Mouse (Mus musculus) neural tube, embryonic 13.5 days (tissue): ENCODE measurements at regions not wholly inside any gene's neighbourhood (a gene's known extent, or its start where the extent isn't known, plus 50 kb on each side); places are given as distances from the start of the nearest gene placed in this dataset.

Experiments used
- ATAC-seq: fragments of 200-750 bp; cut with Nextera tagmentation; 2 replicates; pipeline ENCODE4 v1.8.0; 2017; ENCODE audit warnings: low read depth, mild to moderate bottlenecking, moderate TSS enrichment, moderate library complexity
- H3K27ac ChIP-seq: fragments of 300-500 bp; sonication (generic); replicated peaks from 2 replicates; pipeline ENCODE4 v1.5.1; 2015; ENCODE audit warnings: moderate library complexity, mild to moderate bottlenecking, inconsistent platforms
- H3K27me3 ChIP-seq: fragments of 300-500 bp; sonication (generic); 2 replicates; pipeline ENCODE4 v1.6.1; 2015; ENCODE audit warnings: mild to moderate bottlenecking, inconsistent platforms
- H3K36me3 ChIP-seq: fragments of 300-500 bp; sonication (generic); 2 replicates; pipeline ENCODE4 v1.6.1; 2015; ENCODE audit warnings: mild to moderate bottlenecking, inconsistent platforms
- H3K4me1 ChIP-seq: fragments of 300-500 bp; sonication (generic); replicated peaks from 2 replicates; pipeline ENCODE4 v1.6.1; 2015; ENCODE audit warnings: inconsistent platforms
- H3K4me2 ChIP-seq: fragments of 300-500 bp; sonication (generic); 2 replicates; pipeline ENCODE4 v1.6.1; 2015; ENCODE audit warnings: inconsistent platforms, mild to moderate bottlenecking, moderate library complexity
- H3K4me3 ChIP-seq: fragments of 300-500 bp; sonication (generic); 2 replicates; pipeline ENCODE4 v1.5.1; 2015; ENCODE audit warnings: mild to moderate bottlenecking, inconsistent platforms
- H3K9ac ChIP-seq: fragments of 300-500 bp; sonication (generic); 2 replicates; pipeline ENCODE4 v1.6.1; 2015; ENCODE audit warnings: moderate library complexity, mild to moderate bottlenecking, inconsistent platforms
- H3K9me3 ChIP-seq: fragments of 300-500 bp; sonication (generic); 2 replicates; pipeline ENCODE4 v1.6.1; 2016; ENCODE audit warnings: inconsistent platforms
- WGBS: fragments of 180-500 bp; shearing (Covaris S2); methylation state at CpG from one replicate; pipeline ENCODE4 v1.1.7; 2015; 5-methylcytosine and 5-hydroxymethylcytosine counted together

DNA sequence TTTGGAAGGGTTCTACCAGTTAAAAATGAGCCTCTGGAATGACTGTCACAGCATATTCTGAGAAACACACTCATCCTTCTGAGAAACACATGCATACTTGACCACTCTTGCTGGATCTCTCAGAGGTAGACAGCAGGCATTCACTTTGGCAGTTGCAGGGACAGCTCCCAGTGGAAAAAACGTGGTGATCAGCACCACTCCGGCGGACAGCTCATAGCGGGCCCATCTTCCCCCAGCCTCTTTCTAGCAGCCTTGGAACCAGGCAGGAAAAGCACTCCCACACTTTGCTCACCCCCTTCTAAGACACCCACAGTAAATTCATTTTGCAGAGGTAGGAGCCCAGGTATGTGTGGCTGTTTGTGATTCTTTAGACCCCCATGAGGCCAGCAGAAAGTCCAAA, 442.7 kb downstream of the Prss52 start:
- Histone ChIP-seq H3K4me3 (no peak overlapping the region), H3K36me3 (no peaks in the 10 kb centered on the region), H3K27ac (no peak overlapping the region), H3K9me3 (no peaks in the 10 kb centered on the region), H3K9ac (no peak overlapping the region), H3K4me1 (no peaks in the 10 kb centered on the region), H3K4me2 (no peak overlapping the region), H3K27me3 (no peaks in the 10 kb centered on the region)
- 7% methylated on average over 4 of the region's 4 CpGs for WGBS
- ATAC-seq = no peak

DNA sequence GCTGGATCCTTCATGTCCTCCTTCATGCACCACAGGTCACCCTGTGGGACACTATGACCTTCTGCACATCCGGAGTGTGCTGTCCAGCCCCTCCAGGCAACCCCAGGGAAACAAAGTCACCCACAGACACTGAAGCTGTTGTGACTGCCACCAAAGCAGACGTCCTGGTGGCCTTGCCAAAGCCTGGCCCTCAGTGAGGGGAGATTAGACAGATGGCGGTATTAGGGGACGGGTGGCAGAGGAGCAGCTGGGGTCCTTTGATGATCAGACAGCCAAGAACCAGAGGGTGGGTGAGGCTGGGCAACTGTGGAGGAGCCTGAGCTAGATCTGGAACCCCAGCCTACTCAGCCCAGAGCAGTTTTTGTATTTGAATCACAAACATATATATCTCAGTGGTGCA, 448.9 kb downstream of the Prss52 start:
- no peak overlapping the region for H3K9ac ChIP-seq
- no peaks in the 10 kb centered on the region for H3K36me3 ChIP-seq
- H3K4me1 ChIP-seq = no peaks in the 10 kb centered on the region
- WGBS = 73% methylated on average over 4 of the region's 4 CpGs
- H3K4me2 ChIP-seq = no peak overlapping the region
- H3K9me3 ChIP-seq = no peaks in the 10 kb centered on the region
- H3K4me3 ChIP-seq = no peak overlapping the region
- H3K27ac ChIP-seq = no peak overlapping the region
- no peak for ATAC-seq
- H3K27me3 ChIP-seq = no peaks in the 10 kb centered on the region

DNA sequence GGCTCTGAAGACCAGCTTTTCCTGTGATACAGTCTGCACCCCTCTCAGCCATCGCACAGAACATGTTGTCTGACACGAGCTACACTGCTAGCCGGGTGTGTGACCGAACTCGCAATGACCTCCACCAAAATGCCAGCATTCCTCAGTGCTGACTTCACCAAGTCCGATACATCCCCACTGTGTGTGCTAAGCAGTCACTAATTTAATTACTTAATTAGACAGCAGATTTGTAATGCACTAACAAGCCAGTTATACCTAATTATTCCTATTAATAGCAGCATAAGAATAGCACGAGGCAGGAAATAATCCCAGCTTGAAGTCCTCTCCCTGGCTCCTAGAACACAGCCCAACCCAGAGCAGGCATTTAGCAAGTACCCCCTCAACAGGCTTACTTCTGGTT, 452.0 kb downstream of the Prss52 start:
- ATAC-seq = no peak
- WGBS = 82% methylated on average over 7 of the region's 7 CpGs
- no peaks in the 10 kb centered on the region for H3K9me3 ChIP-seq

DNA sequence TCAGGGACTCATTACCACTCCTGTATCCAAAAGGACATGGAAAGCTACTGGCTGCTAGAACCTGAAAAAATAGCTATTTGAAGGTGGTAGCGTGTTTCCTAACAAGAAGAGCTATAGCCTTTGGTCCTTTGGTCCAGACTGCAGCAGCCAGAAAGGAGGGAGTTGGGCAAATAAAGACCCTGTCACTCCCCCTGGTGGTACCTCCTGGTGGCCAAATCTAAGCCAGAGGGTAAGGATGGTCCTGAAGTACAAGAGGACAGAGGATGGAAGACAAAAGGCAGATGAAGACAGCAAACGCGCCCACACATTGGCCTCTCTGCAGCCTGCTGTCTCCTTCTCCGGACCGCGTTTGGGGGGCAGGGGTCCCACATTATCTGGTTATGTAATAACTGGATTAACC, 453.4 kb downstream of the Prss52 start:
- no peak overlapping the region for H3K9ac ChIP-seq
- H3K4me1 ChIP-seq = no peaks in the 10 kb centered on the region
- no peak overlapping the region for H3K4me2 ChIP-seq
- H3K36me3 ChIP-seq = no peaks in the 10 kb centered on the region
- H3K4me3 ChIP-seq = no peak overlapping the region
- no peaks in the 10 kb centered on the region for H3K27me3 ChIP-seq
- H3K27ac ChIP-seq = no peak overlapping the region
- no peak for ATAC-seq
- H3K9me3 ChIP-seq = no peaks in the 10 kb centered on the region
- WGBS = 71% methylated on average over 6 of the region's 6 CpGs

More for the DNA sequence above, 452.0 kb downstream of the Prss52 start:
- H3K27me3 ChIP-seq = no peaks in the 10 kb centered on the region
- no peak overlapping the region for H3K27ac ChIP-seq
- H3K36me3 ChIP-seq = no peaks in the 10 kb centered on the region
- H3K4me2 ChIP-seq = no peak overlapping the region
- no peak overlapping the region for H3K9ac ChIP-seq
- H3K4me1 ChIP-seq = no peaks in the 10 kb centered on the region
- H3K4me3 ChIP-seq = no peak overlapping the region

DNA sequence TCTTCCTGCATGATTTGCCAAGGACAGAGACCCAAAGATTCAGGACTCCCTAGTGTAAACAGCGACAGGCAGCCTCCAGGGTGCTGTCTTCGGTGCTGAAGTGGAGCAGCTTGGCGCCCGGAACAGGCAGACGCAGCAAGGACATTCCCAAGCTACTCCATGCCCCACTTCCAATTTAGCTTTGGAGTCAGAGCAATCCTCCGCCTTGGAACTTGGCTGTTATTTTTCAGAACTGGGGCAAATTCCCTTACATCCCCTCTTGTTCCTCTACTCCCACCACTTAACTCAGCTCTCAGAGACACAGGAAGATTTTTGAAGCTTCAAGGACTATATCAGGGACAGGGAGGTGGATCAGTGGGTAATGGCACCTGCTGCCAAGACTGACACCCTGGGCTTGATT, 464.6 kb downstream of the Prss52 start:
- Histone ChIP-seq H3K9ac (no peak overlapping the region), H3K27ac (no peak overlapping the region), H3K4me1 (peaks cover 16% of the 10 kb centered on the region), H3K9me3 (no peaks in the 10 kb centered on the region), H3K36me3 (no peaks in the 10 kb centered on the region), H3K27me3 (no peaks in the 10 kb centered on the region), H3K4me2 (no peak overlapping the region), H3K4me3 (no peak overlapping the region)
- ATAC-seq = no peak
- 14% methylated on average over 6 of the region's 6 CpGs for WGBS

DNA sequence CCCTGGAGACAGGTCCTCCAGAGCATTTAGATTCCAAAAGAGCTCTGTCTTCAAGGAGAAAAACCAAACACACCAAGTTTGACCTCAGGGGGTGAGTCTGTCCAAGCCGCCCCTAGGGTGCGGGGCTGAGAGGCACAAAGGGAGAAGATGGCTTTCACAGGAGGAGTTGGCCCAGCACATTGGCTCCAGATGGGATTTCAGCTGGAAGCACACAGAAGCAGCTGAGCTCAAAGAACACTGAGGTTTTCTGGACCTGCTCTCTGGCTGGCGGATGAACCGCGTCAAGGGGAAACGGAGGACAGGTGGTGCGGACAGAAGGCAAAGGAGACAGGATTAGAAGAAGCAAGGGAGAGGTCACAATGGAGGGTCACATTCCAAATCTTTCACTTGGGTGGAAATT, 466.9 kb downstream of the Prss52 start:
- H3K4me3 ChIP-seq = no peak overlapping the region
- 79% methylated on average over 7 of the region's 7 CpGs for WGBS
- no peak overlapping the region for H3K27ac ChIP-seq
- no peak overlapping the region for H3K4me2 ChIP-seq
- ATAC-seq = no peak
- peaks cover 36% of the 10 kb centered on the region for H3K4me1 ChIP-seq
- no peaks in the 10 kb centered on the region for H3K27me3 ChIP-seq
- H3K9ac ChIP-seq = no peak overlapping the region
- no peaks in the 10 kb centered on the region for H3K9me3 ChIP-seq
- no peaks in the 10 kb centered on the region for H3K36me3 ChIP-seq

DNA sequence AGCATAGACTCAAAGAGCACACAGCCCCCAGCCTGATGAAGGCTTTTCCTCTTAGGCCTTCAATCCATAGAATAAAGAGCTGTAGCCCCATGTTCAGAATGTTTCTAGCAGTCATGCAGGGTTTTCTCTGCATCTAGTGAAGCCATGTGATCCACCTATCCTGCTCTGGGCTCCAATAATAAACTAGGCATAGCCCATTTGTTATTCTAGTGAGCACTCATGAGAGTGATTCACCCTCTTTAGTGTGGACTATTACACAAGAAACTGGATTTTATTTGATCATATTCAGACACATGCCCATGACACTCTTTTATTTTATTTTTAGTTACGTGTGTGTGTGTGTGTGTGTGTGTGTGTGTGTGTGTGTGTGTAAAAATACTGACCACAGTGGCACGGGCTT, 468.7 kb downstream of the Prss52 start:
- no peaks in the 10 kb centered on the region for H3K27me3 ChIP-seq
- H3K4me3 ChIP-seq = no peak overlapping the region
- no peaks in the 10 kb centered on the region for H3K9me3 ChIP-seq
- no peak for ATAC-seq
- H3K4me1 ChIP-seq = peaks cover 43% of the 10 kb centered on the region
- no peak overlapping the region for H3K9ac ChIP-seq
- no peaks in the 10 kb centered on the region for H3K36me3 ChIP-seq
- whole genome bisulfite sequencing = 70% methylated on average over 2 of the region's 2 CpGs
- no peak overlapping the region for H3K4me2 ChIP-seq
- peak overlapping the region; percentile 95 for H3K27ac ChIP-seq

DNA sequence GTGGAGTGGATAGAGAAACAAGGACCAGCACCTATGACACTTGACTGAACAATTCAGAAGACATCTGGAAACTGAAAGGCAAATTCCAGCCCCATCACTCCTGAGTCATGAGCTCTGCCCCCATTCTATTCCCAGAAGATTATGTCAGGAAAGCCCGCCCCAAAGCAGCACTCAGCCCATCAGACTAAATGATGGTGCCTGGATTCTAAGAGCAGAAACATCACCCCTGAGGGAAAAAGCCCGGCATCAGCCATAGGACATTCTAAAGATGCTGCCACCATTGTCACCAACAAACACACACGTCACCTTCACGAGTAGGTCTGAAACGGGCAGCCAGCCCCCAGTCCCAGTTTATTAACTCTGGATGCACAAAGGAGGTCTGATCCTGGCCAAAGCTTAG, 469.7 kb downstream of the Prss52 start:
- 29% methylated on average over 5 of the region's 5 CpGs for WGBS
- H3K4me1 ChIP-seq = peaks cover 43% of the 10 kb centered on the region
- no peaks in the 10 kb centered on the region for H3K9me3 ChIP-seq
- peak overlapping the region; percentile 63 for H3K4me2 ChIP-seq
- H3K27ac ChIP-seq = peak overlapping the region; percentile 95
- no peaks in the 10 kb centered on the region for H3K36me3 ChIP-seq
- H3K9ac ChIP-seq = peak overlapping the region; percentile 79
- no peaks in the 10 kb centered on the region for H3K27me3 ChIP-seq
- H3K4me3 ChIP-seq = peak overlapping the region; percentile 43
- peak; percentile 59 for ATAC-seq

DNA sequence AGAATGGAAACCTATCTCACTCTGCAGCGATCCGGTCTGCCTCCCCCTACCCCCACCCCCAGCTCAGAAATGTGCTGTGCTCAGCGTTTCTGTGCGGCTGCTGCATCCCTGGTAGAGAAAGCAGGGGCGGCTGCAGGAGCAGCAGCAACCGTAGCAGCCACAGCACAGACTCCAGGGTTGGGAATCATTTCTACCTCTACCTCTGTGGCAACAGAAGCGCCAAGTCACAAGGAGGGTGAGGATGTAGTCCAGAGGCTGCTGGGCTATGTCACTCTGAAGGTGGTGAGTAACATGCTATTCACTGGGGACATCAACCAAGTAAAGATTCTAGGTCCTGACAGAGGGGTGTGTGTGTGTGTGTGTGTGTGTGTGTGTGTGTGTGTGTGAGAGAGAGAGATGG, 470.2 kb downstream of the Prss52 start:
- peaks cover 43% of the 10 kb centered on the region for H3K4me1 ChIP-seq
- peak overlapping the region; percentile 79 for H3K9ac ChIP-seq
- WGBS = 29% methylated on average over 7 of the region's 7 CpGs
- no peaks in the 10 kb centered on the region for H3K36me3 ChIP-seq
- peak overlapping the region; percentile 95 for H3K27ac ChIP-seq
- H3K27me3 ChIP-seq = no peaks in the 10 kb centered on the region
- ATAC-seq = peak; percentile 85
- peak overlapping the region; percentile 43 for H3K4me3 ChIP-seq
- H3K4me2 ChIP-seq = peak overlapping the region; percentile 63
- H3K9me3 ChIP-seq = no peaks in the 10 kb centered on the region

DNA sequence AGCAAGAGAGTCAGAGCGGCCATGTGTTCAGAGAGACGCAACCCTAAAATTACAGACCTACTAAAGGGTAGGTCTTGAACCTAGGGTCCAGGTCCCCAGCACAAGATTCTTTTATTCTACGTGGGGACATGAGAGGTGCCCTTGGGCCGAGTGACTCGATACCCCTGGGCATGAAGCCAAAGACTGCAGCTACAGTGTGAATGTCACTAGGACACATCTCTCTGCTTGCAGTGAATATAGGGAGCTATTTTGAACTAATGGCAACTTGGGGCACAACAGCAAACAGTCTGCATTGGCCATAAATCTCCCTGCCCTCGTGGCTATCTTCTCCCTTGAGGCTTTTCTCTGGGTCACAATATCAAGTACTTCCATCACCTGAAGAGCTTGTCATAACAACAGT, 470.7 kb downstream of the Prss52 start:
- peak overlapping the region; percentile 43 for H3K4me3 ChIP-seq
- H3K9me3 ChIP-seq = no peaks in the 10 kb centered on the region
- peaks cover 47% of the 10 kb centered on the region for H3K4me1 ChIP-seq
- H3K36me3 ChIP-seq = 0 out of 2 replicates have a peak, but pooled peaks cover 4% of the 10 kb centered on the region
- WGBS = 45% methylated on average over 6 of the region's 6 CpGs
- peak; percentile 6; the same call in 1 of the 2 replicates for ATAC-seq
- peak overlapping the region; percentile 95 for H3K27ac ChIP-seq
- no peaks in the 10 kb centered on the region for H3K27me3 ChIP-seq
- peak overlapping the region; percentile 63 for H3K4me2 ChIP-seq
- H3K9ac ChIP-seq = peak overlapping the region; percentile 79

DNA sequence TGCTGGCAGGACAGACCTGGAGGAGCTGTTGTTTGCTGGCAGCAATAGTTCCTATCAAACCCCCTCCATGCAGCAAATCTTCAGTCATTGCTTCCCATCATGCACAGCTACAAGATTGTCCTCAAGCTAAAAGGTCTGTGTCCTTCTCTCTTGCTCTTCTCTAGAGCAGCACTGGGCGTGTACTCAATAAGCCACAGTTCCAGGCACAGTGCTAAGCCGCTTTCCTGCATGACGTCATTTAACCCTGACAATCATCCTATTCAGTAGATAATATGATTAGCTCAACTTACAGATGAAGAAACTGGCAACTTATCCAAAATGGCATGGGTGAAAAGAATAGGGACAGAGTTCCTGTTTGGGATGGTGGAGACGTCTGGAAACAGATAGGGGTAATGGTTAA, 471.9 kb downstream of the Prss52 start:
- Histone ChIP-seq H3K27ac (peak overlapping the region; percentile 95; the same call in 1 of the 2 replicates), H3K9ac (peak overlapping the region; percentile 79), H3K4me3 (peak overlapping the region; percentile 43), H3K4me1 (peaks cover 59% of the 10 kb centered on the region), H3K27me3 (no peaks in the 10 kb centered on the region), H3K4me2 (peak overlapping the region; percentile 63), H3K9me3 (no peaks in the 10 kb centered on the region), H3K36me3 (0 out of 2 replicates have a peak, but pooled peaks cover 8% of the 10 kb centered on the region)
- ATAC-seq = no peak
- WGBS = 73% methylated on average over 4 of the region's 4 CpGs

DNA sequence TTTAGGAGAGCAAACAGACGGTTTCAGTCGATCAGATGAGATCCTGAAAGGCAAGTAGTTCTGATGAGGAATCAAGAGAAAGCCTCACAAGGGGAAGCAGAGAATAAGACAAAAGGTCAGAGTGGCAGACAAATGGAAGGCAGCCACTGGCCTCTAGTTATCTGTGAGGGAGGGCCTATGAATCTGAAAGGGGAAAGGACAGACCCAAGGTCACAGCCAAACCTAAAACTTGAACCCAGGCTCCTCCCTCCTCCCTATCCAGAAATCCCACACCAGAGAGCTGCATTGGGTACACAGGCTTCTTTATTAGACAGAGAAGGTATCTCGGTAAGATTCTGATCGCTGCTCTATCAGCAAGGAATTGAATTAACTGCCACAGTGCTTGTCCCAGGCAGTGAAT, 476.0 kb downstream of the Prss52 start:
- Histone ChIP-seq H3K27me3 (no peaks in the 10 kb centered on the region), H3K9me3 (no peaks in the 10 kb centered on the region), H3K4me2 (peak overlapping the region; percentile 45), H3K27ac (peak overlapping the region; percentile 100), H3K4me3 (no peak overlapping the region), H3K9ac (peak overlapping the region; percentile 70), H3K36me3 (0 out of 2 replicates have a peak, but pooled peaks cover 8% of the 10 kb centered on the region), H3K4me1 (peaks cover 68% of the 10 kb centered on the region)
- 53% methylated on average over 4 of the region's 4 CpGs for WGBS
- ATAC-seq = no peak

DNA sequence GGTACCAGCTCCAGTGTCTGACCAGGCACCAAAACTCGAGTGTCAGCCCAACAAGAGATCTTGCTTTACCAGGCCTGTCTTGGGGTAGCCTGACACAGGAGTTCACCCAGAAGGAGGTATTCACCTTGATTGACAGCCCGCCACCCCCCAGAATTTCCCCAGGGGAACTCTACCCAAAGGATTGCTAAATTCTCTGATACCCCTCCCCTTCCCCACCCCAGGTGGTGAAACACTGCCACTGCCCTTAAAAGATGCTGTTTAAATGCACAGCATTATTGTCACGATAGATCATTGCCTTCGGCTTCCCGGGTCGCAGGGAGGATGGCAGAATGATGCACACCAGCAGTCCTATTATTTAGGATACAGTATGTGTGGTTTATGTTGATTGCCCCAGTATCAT, 476.8 kb downstream of the Prss52 start:
- Histone ChIP-seq H3K4me1 (peaks cover 68% of the 10 kb centered on the region), H3K9ac (peak overlapping the region; percentile 70), H3K4me3 (peak overlapping the region; percentile 7; the same call in 1 of the 2 replicates), H3K4me2 (peak overlapping the region; percentile 45), H3K27ac (peak overlapping the region; percentile 100), H3K36me3 (0 out of 2 replicates have a peak, but pooled peaks cover 8% of the 10 kb centered on the region), H3K27me3 (no peaks in the 10 kb centered on the region), H3K9me3 (no peaks in the 10 kb centered on the region)
- ATAC-seq = no peak
- WGBS = 14% methylated on average over 6 of the region's 6 CpGs
